Mouse (Mus musculus) kidney, adult 2 months (tissue): ENCODE results near the gene Slc25a48. TPM values are rescaled to one million over a fixed set of nuclear protein-coding genes. Genes with fewer than 3 reads are reported as not detected.

Experiments
- DNase-seq: peaks from one replicate; pipeline ENCODE4 v3.0.0; 2021
- H3K27ac ChIP-seq: fragments of 200-500 bp; 2 replicates; pipeline ENCODE4 v1.5.1; 2012; ENCODE audit warnings: low read depth, low read length, control low read depth, inconsistent platforms; ENCODE audit not compliant: insufficient read depth
- H3K27me3 ChIP-seq: fragments of 200-500 bp; replicated peaks from 2 replicates; pipeline ENCODE4 v1.6.1; 2012; ENCODE audit warnings: mild to moderate bottlenecking, moderate library complexity, low read length, inconsistent platforms; ENCODE audit not compliant: control insufficient read depth, insufficient read depth
- H3K36me3 ChIP-seq: fragments of 200-500 bp; 2 replicates; pipeline ENCODE4 v1.6.1; 2012; ENCODE audit warnings: mild to moderate bottlenecking, moderate library complexity, low read length, inconsistent platforms; ENCODE audit not compliant: control insufficient read depth, insufficient read depth
- H3K4me1 ChIP-seq: fragments of 200-500 bp; 2 replicates; pipeline ENCODE4 v1.6.1; 2011; ENCODE audit warnings: low read length; ENCODE audit not compliant: control insufficient read depth, insufficient read depth
- H3K4me3 ChIP-seq: fragments of 200-500 bp; 2 replicates; pipeline ENCODE4 v1.5.1; 2011; ENCODE audit warnings: mild to moderate bottlenecking, low read depth, low read length, control low read depth; ENCODE audit not compliant: insufficient read depth
- CTCF ChIP-seq: fragments of 200-500 bp; conservative IDR thresholded peaks from 2 replicates; pipeline ENCODE4 v1.5.1; 2011; ENCODE audit warnings: low read depth, mild to moderate bottlenecking, control low read depth, low read length, moderate library complexity, mixed read lengths; ENCODE audit not compliant: insufficient read depth, insufficient read length
- POLR2A ChIP-seq: fragments of 200-500 bp; IDR thresholded peaks from one replicate; pipeline ENCODE4 v1.6.1; 2011; ENCODE audit warnings: low read depth, low read length, control low read depth
- WGBS: fragments of 180-500 bp; shearing (Covaris S2); methylation state at CpG from one replicate; pipeline ENCODE4 v1.1.7; 2018; 5-methylcytosine and 5-hydroxymethylcytosine counted together
- polyA plus RNA-seq: library from polyadenylated mRNA; depleted of rRNA; stranded (reverse); fragments of >200 nt; gene quantifications from 2 replicates; pipeline ENCODE4 v1.2.3, GENCODE M21; 2012

Slc25a48 gene
- polyA plus RNA-seq, 1 experiment, result 17.6 TPM

DNA sequence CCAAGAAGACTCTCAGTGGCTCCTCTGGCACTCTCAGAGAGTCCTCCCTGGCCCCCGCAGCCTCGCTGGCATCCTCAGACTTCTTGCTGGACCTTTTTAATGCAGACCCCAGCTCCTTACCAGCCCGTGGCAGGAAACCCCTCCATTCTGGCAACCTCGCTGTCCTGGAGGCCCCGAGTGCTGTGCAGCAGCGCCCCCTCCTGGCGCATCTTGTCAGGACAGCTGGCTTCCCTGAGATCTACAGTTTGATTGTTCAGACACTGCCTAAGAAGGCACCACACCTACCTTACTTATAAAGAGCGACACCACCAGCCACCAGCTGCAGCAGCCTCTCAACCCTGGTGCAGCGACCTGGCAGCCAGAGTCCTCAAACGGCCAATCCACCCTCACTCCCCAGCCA lies 4.7 kb upstream of the Slc25a48 start:
- H3K36me3 ChIP-seq, result no peaks in the 10 kb centered on the region
- WGBS, result 32% methylated on average over 10 of the region's 10 CpGs
- no peak overlapping the region; the same call in 1 of the 2 replicates for H3K27ac ChIP-seq
- no peak for TF ChIP-seq POLR2A
- TF ChIP-seq CTCF, result peak; percentile 61
- peaks cover 10% of the 10 kb centered on the region for H3K4me1 ChIP-seq
- H3K4me3 ChIP-seq, result no peak overlapping the region
- DNase-seq, result peak; percentile 46
- no peaks in the 10 kb centered on the region for H3K27me3 ChIP-seq

DNA sequence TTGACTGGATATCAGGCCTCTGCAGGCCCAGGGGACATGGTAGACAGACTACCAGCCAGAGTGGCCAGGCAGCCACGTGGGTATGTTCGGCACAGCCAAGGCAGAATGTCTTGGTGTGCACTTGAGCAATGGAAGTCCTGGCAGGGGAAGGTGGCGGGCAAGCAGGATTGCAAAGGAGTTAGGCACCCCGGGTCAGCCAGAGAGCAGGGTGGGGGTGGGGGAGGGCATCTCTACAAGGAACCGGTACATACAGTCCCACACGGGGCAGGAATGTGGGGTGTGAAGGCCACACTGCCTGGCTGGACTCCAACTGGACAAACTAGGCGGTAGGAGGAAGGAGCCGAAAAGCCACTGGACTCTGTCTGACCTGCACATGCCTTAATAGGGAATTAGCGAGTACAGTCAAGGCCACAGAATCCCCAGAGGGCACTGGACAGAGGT lies 3.8 kb upstream of the Slc25a48 start:
- 25% methylated on average over 9 of the region's 9 CpGs for WGBS
- DNase-seq, result peak; percentile 93

DNA sequence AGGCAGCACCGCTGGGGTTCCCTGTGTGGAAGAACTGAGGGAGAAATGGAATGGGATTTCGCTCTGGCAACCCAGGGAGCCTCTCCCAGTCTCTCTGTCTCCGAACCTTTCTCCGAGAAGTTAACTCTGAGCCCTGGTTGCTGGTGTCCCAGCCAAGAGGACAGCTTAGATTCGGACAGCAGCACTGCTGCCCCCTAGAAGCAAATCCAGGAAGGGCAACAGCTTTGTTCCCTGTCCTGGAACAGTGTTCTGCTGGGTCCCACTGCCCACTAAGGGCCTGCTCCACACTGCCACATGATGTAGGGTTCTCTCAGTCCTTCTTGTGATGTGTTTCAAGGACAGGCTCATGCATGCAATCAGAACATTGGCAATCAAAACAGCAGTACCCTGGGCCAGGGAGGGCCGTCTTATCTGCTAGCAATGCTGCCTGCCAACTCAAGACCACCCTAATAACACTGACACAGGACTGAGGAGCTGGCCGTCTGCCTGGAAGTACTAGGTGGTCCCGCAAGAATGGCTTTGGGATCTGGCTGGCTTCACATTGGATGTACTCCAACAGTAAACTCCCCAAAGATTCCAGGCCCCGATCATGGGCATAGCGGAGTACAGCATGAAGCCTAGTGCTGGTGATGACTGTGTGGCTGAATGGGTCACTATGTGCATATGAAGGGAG lies 2.4 kb upstream of the Slc25a48 start:
- 82% methylated on average over 10 of the region's 10 CpGs for WGBS
- H3K27ac ChIP-seq, result no peak overlapping the region
- no peaks in the 10 kb centered on the region for H3K36me3 ChIP-seq
- peak; percentile 28; the same call in 1 of the 2 replicates for TF ChIP-seq CTCF
- TF ChIP-seq POLR2A, result no peak
- DNase-seq, result no peak
- H3K27me3 ChIP-seq, result no peaks in the 10 kb centered on the region
- H3K4me3 ChIP-seq, result no peak overlapping the region
- peaks cover 19% of the 10 kb centered on the region for H3K4me1 ChIP-seq

More for the DNA sequence above, 3.8 kb upstream of the Slc25a48 start:
- H3K27me3 ChIP-seq, result no peaks in the 10 kb centered on the region
- H3K36me3 ChIP-seq, result no peaks in the 10 kb centered on the region
- no peak overlapping the region for H3K4me3 ChIP-seq
- TF ChIP-seq CTCF (no peak), POLR2A (no peak)
- peak overlapping the region; percentile 24 for H3K27ac ChIP-seq
- H3K4me1 ChIP-seq, result peaks cover 12% of the 10 kb centered on the region

DNA sequence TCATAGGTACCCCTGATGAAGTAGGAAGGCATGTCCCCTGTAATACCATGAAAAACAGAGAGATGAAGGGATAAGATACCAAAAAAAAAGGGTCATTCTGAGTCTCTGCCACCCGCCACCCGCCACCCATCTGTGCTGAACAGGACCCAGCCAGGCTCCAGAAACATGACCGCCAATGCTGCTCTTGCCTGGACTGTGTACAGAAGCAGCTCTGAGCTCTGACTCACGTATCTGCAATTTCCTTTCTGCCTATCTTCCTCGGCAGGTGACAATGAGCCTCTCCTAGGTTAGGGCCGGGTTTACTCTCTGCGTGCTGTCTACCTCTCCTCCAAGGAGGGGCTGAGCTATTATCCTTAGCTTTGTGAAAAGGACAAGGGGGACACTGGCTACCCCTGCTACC lies 5.3 kb downstream of the Slc25a48 start:
- Histone ChIP-seq H3K27me3 (no peaks in the 10 kb centered on the region), H3K27ac (no peak overlapping the region), H3K4me3 (no peak overlapping the region), H3K4me1 (peaks cover 9% of the 10 kb centered on the region; the same call in 1 of the 2 replicates), H3K36me3 (no peaks in the 10 kb centered on the region)
- WGBS, result 82% methylated on average over 7 of the region's 7 CpGs
- TF ChIP-seq POLR2A (no peak), CTCF (no peak)
- DNase-seq, result no peak

DNA sequence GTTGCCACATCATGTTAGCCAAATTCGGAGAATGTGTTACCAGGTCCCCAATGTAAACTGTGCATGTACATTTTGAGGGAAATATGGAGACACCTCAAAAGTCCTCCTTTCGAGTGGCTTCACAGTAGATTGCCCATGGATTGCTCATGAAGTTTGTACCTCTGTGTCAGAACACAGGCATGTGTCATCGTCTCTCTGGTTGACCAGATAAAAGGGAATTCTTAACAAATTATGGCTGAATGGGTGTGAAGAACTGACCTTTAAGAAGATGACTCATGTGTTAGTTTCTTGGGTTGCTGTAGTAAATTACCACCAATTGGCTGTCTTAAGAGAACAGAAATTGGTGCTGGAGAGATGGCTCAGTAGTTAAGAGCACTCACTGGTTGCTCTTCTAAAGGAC lies 6.0 kb downstream of the Slc25a48 start:
- DNase-seq, result no peak
- Histone ChIP-seq H3K36me3 (no peaks in the 10 kb centered on the region), H3K27ac (no peak overlapping the region), H3K27me3 (no peaks in the 10 kb centered on the region), H3K4me1 (peaks cover 9% of the 10 kb centered on the region; the same call in 1 of the 2 replicates), H3K4me3 (no peak overlapping the region)
- TF ChIP-seq CTCF (no peak), POLR2A (no peak)
- 88% methylated on average over 3 of the region's 3 CpGs for WGBS

DNA sequence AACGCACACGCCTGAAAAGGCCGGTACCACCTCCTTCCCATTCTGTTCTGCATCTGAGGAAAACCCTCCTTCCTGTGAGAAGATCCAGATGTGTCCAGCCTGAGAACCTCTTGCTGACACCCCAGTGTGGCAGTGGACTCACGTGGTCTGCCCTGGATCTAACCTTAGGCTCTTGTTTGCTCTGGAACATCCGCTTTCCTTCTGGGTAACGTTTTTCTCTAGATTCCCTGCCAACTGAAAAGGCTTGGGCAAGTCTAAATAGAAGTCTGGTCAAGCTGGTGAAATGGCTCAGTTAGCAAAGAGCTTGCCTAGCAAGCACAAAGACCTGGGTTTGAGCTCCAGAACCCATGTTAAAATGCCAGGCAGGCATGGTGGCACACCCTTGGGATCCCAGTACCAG lies 6.8 kb downstream of the Slc25a48 start:
- 81% methylated on average over 6 of the region's 6 CpGs for WGBS
- H3K36me3 ChIP-seq, result no peaks in the 10 kb centered on the region
- no peak overlapping the region for H3K4me3 ChIP-seq
- no peak for TF ChIP-seq POLR2A
- peaks cover 5% of the 10 kb centered on the region; the same call in 1 of the 2 replicates for H3K4me1 ChIP-seq
- H3K27ac ChIP-seq, result no peak overlapping the region
- DNase-seq, result no peak
- no peaks in the 10 kb centered on the region for H3K27me3 ChIP-seq

DNA sequence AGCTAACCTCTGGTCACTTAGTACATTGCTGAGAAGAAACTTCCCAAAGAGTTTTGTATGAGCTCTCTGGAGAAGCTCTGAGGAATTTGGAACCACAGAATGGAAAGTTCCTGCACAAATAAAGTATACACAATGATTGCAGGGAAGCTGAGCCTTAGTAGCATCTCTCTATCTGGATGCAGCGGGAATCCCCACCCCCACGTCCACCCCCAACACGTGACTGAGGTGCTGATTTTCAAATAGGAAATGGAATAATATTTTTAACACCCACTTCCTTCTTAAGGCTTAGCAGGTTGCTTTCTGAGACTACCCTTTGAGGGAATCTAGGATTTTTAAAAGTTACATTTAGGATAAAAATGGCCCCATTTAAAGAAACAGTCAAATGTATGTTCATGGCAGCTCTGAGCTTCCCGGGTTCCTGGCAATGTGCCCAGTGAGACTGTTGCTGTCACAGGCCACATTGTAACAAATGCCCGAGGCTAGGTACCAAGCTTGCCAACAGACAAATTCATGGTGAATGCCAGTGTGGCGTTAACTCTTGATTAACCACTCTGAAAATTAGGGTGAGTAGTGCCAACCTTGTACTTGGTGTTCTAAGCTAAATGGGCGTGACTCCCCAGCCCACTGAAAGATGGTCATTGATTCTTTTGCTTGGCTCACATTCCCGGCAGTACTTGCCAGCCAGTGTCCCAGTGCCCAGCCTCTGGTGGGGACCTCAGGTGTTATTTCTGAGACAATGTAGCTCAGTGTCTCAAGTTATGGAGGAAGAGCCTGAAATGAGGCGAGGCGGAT lies 11.3 kb downstream of the Slc25a48 start:
- Histone ChIP-seq H3K27ac (peak overlapping the region; percentile 36; the same call in 1 of the 2 replicates), H3K4me3 (no peak overlapping the region), H3K4me1 (peaks cover 6% of the 10 kb centered on the region; the same call in 1 of the 2 replicates), H3K36me3 (no peaks in the 10 kb centered on the region), H3K27me3 (no peaks in the 10 kb centered on the region)
- peak; percentile 71 for DNase-seq
- WGBS, result 50% methylated on average over 10 of the region's 10 CpGs
- TF ChIP-seq POLR2A, result no peak
- TF ChIP-seq CTCF, result no peak
